Mouse (Mus musculus): ENCODE measurements at regions not wholly inside any gene's neighbourhood (a gene's known extent, or its start where the extent isn't known, plus 50 kb on each side); places are given as distances from the start of the nearest gene placed in this dataset.
A peak's percentile ranks its signal among the peaks of the same experiment; 100 is the strongest.

DNA sequence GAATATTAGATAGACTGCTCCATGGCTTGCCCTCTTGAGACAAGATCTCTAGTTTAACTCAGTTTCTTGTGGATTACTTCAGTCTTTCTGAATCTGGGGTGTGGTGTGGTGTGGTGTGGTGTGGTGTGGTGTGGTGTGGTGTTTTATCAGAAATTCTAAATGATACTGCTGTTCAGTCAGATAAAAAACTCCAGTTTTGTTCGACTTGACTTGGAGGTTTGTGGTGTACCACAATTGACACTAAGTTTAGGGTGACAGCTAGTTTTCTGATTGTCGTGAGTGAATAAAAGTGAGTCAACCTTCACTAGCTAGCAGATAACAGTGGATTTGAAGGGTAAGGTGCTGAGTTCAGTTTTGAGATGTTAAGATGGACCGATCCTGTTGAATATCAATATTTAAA lies 89.5 kb upstream of the Cdkn2b start:
- no peak for DNase-seq (ENCODE audit: inconsistent ontology term)

DNA sequence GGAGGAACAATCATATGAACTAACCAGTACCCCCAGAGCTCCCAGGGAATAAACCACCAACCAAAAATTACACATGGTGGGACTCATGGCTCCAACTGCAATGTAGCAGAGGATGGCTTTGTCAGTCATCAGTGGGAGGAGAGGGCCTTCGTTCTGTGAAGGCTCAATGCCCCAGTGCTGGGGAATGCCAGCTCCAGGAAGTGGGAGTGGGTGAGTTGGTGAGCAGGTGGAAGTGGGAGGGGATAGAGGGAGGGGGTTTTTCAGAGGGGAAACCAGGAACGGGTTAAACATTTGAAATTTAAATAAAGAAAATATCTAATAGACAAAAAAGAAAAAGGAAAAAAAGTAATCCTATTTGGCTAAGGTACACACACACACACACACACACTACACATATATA lies 88.4 kb upstream of the Cdkn2b start:
- no peak for DNase-seq (ENCODE audit: inconsistent ontology term)

DNA sequence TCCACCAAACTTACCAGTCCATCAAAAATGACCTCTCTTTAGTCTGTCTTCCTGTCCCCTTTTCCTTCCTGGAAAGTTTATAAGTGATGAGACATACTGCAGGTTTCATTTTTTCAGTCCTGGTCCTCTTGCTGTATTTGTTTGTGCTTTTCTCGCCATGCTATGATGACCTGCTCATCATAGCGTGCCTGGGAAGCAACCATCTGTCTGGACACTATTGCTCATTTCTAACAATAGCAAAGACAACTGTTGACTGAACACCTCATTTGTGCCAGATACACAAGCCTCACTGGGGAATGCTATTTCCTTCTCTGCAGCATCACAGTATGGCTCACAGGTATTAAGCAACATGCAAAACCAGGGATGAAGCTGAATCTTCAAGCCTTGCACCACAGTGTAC lies 85.2 kb upstream of the Cdkn2b start:
- no peak for DNase-seq (ENCODE audit: inconsistent ontology term)

DNA sequence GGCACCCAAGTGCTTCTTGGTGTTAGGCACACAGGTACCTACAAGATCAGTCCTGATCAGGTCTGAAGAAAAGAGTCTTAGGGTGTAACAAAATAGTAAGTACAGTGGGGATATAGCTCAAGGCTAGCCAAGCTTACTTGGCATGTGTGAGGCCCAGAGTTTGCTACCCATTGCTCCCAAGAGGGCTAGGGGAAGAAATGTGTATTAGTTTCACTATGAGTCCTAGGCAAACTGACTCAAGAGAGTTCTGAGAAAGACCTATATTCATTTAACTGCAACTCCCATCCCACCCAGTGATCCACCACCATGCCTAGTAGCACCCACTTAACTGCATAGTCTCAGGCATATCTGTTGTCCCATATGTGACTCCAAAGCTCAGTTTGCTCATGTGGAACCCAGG lies 84.5 kb upstream of the Cdkn2b start:
- DNase-seq (ENCODE audit: inconsistent ontology term) = no peak

DNA sequence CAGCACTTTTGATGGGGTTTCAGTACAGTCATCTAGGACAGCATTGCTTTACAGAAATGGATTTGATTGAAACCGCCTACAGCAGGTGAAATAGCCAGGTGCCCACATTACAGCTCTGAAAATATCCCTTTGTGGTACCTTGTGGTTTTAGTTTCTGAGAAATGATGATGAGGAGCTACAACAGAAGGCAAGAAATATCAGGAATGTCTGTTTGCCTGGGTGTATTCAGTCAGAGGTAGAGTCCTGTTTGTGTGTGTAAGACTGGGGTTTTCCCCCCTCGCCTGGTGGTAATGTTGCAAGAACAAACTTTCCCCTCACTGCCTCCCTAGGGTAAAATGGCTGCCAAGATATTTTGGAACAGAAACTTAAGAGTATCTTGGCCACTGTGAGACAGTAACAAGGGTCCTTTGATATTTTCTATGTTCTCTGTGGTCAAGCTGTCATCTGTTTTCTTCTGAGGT lies 82.4 kb upstream of the Cdkn2b start:
- no peak for DNase-seq (ENCODE audit: inconsistent ontology term)

DNA sequence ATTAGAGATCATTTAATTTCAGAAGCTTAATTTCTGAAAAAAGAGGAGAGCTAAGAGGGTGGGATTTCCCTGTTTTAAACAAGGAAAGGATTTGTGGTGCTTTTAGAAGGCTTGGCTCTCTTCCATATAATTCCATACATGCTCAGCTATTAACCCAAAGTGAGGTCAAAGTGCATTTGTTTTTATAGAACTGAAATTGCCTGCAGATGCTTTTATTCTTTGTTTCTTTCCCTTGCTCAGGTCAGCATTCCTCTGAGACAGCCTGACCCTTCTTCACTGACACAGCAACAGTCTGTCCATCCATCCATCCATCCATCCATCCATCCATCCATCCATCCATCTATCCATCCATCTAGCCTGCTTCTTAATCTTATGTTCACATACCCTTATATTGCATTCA lies 82.0 kb upstream of the Cdkn2b start:
- DNase-seq (ENCODE audit: inconsistent ontology term) = no peak

DNA sequence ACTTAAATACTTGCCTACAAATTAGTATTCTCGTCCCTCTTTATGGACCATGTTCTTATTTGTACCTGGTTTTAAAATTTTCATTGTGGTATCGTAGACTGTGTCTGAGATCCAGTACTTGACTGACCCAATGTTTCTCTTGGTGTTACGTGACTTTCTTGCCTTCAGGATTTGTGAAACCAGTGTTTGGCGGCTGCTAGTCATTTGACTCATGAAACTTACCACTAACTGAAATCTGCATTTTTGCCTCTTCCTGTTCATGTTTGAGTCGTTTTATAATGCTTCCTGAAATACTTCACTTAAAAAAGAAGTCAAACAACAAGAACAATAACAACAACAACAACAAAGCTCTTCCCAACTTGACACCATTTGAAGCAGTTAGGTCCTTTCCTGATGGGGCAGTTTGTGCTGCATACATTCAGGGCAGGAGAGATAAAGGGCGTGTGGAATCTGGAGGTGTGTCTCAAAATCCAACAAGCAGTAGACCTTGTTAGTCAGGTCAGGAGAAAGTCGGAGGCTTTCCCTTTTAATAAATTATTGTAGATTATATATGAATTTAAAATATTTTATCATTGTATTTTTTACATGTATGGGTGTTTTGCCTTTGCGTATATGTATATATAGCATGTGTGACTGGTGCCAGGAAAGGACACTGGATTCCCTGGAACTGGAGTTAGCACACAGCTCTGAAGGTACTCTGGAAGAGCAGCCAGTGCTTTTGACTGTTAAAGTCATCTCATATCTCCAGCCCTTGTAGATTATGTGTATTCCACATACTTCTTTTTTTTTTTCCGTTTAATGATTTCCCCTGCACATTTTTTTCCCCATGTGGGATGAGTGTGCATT lies 80.8 kb upstream of the Cdkn2b start:
- no peak for DNase-seq (ENCODE audit: inconsistent ontology term)

DNA sequence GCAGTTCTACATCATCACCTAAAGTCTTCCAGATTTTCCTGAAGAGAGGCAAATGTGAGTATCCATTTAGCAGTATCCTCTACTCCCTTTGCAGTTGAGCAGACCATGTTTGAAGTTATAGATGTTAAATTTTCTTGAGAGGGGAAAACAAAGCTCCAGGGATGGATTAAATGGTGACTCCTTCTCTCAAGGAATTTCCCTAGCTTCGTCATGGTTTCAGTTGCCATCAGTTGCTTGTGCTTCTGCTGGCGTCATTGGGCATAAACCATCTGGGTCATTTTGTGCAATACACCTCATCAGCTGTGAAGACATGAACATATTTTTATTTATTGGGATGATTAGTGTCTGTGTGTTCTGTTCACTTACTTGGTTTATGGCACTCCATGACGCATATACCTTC lies 72.7 kb upstream of the Cdkn2b start:
- DNase-seq (ENCODE audit: inconsistent ontology term) = no peak

DNA sequence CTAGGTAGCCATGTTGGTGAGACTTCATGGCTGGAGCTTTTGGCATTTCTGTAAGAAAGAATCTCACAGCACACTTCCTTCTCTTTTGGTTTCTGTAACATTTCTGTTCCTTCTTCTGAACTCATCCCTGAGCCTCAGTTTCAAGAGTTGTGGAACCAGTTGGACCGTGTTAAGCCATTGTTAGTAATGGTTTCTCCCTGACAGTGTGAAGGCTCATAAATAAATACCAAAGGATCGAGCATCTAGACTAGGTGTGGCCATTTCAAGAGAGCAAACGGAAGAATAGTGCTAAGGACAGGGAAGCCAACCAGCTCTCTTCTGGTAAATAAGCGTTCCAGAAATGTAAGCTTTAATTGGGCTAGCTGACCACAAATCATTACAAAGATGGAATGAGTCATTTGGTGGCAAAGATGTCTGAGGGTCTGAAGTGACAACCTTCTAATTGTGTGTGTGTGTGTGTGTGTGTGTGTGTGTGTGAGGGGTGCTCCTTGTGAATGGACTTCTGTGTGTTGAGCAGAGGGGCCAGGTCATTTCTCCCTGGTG lies 71.7 kb upstream of the Cdkn2b start:
- DNase-seq (ENCODE audit: inconsistent ontology term) = peak; percentile 88

DNA sequence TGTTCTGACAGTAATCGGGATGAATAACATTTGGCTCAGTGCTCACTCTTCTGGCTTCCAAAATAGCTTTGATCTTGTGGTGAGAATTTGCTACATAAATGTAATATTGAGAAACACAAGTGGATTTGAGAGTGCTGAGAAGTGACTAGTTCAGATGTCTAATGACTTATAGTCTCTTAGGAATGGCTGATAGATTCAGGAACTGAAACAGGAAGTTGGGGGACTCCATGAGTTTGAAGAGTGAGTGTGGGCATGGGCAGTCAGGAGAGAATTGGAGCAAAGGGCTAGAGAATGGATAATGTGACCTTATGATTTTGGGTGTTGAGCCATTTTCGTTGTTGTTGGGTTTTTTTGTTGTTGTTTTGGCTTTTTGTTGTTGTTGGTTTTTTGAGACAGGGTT lies 70.9 kb upstream of the Cdkn2b start:
- peak; percentile 69 for DNase-seq (ENCODE audit: inconsistent ontology term)

DNA sequence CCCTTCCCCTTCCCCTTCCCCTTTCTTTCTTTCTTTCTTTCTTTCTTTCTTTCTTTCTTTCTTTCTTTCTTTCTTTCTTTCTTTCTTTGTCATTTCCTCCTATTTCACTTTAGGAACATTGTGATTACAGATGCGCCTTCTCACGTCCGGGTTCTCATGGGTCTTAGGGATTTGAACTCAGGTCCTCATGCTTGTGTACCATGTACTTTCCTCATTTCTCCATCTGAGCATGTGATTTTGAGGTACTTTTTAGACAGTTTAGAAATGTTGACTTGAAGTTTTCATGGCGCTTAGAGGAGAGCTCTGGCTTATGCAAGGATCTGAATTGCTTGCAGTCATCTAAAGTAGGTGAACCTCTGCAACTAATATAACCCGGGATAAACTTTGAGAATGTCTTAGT lies 70.2 kb upstream of the Cdkn2b start:
- DNase-seq (ENCODE audit: inconsistent ontology term) = no peak

DNA sequence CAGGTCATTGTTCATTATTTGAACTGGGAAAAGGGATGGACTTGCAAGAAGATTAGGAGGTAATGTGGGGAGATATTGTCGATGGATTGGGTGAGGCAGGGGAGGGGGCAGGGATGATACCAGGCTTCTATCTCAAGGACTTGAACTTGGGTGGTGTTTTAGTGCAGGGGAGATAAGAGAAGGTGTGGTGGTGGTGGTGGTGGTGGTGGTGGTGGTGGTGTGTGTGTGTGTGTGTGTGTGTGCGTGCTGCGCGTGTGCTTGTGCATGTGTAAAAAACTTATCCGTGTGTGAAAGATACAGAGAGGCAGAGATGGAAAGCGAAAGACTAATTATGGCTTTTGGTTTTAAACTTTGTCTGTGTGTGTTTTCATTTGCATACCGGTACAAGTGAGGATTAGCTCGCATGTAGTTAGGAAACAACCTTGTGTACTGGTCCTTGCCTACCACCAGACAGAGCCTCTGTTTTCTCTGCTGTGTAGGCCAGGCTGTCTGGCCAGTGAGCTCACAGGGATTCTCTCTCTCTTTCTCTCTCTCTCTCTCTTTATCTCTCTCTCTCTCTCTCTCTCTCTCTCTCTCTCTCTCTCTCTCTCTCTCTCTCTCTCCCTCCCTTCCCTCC lies 69.6 kb upstream of the Cdkn2b start:
- no peak for DNase-seq (ENCODE audit: inconsistent ontology term)

DNA sequence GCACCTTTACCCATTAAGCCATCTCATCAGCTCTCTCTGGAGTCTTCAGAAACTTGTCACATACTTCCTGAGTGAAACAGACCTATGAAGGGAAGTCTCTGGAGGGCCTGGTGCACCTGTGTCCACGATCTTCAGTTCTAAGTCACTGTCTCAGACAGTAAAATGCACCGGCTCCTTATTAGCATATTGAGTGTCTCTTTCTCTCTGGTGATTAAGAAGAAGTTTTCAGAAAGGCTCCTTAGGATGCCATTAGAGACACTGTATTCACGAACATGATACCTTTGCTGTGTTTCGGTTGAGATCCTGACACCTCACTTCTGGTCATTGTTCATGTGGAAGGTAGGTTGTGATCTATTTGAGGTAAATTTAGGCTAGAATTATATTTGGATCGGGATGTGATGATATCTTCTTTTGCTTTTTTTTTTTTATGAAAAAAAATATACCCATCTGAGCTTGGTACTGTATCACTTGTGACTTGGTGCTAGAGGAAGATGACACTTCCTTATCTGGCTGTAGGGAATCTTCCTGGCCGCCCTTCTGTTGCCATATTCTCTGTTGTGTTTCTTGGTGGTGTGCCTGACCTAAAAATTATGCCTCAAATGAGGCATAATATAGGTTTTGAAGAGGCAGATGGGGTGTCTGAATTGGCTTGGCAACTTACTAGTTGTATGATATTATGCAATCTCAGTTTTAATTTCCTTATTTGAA lies 68.9 kb upstream of the Cdkn2b start:
- DNase-seq (ENCODE audit: inconsistent ontology term) = no peak

DNA sequence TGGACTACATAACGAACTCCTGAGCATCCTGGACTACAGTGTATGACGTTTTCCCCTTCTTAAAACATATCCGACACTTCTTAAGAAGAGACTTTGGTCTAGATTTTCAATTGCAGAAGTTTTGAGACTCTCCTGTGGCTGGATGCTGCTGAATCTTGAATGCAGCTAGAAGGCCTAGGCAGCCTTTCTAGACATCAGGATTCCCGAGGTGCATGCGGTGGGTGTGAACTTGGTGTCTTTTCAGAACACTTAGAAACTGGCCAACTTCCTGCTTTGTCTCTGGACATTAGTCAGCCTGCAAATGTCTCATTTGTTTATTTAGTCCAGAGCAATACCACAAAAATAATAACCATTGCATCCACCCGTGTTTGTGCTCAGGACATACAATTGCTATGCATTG lies 61.8 kb upstream of the Cdkn2b start:
- no peak for DNase-seq (ENCODE audit: inconsistent ontology term)

DNA sequence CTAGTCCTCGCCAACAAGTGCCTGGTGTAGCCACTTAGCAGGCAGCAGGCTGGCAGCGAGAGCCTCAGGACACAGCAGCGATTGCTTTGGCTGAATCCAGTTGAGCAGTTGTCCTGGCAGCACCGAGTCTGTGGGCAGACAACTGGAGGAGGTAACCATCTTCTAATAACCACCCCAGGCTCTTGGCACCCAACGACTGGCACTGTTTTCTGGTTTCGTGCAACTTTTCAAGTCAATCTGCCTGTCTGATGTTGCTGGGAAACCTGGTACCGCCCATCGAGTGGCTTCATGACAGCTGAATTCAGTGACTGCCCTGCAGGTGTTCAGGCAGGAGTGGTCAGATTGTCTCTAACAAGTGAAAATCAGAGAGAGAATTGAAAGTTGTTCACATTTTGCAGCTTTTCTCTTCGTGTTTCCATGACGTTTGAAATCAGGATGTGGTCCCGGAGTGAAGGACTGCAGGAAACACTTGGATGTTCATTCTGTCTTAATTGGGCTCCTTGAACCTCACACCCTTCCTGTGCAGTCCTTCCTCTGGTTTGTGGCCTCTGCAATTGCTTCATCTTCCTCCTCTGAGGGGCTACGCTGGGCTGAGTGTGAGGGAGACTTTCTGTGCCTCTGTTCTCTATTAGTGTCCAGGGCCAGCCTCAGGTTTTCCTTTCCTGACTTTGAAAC lies 58.1 kb upstream of the Cdkn2b start:
- DNase-seq (ENCODE audit: inconsistent ontology term) = no peak

DNA sequence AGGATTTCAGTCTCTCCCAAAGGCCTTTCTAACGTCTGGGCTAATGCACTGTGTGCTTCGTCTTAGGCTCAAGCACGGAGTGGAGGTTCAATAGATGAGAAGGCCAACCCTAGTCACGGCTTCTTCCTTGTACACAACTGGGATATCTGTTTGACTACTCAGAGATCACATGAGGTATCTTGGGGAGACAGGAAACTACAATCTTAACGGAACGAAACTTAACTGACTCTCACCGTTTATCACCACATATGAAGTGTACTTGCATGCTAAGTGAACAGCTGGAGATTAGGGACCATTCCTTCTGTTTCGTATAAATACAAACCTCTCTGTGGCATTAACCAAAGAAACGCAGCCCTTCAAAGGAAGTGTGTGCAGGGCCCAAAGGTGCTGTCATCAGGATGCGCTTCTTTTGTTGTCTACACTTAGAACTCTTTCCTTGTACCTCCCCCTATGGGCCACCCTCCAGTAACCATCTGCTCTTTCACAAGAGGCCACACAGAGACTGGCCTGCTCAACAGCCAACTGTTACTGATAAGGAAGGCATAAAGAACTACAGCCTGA lies 55.8 kb upstream of the Cdkn2b start:
- DNase-seq (ENCODE audit: inconsistent ontology term) = no peak

DNA sequence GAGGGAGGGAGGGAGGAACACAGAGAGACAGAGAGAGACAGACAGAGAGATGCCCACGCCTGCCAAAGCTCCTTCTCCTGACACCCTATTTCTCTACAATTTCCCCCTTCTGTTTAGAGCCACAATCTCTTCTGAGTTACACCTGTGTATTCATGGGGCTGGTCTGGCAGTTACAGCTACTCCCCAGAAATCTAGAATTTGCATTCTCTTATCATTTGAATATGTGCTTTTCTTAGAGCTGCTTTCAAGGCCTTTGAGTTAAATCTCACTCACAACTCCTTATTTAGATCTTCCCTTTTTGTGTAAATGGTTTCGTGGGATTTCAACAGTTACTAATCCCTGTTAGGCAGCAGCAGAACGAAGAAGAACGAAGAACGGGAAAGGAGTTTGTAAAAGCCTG lies 55.0 kb upstream of the Cdkn2b start:
- DNase-seq (ENCODE audit: inconsistent ontology term) = no peak

DNA sequence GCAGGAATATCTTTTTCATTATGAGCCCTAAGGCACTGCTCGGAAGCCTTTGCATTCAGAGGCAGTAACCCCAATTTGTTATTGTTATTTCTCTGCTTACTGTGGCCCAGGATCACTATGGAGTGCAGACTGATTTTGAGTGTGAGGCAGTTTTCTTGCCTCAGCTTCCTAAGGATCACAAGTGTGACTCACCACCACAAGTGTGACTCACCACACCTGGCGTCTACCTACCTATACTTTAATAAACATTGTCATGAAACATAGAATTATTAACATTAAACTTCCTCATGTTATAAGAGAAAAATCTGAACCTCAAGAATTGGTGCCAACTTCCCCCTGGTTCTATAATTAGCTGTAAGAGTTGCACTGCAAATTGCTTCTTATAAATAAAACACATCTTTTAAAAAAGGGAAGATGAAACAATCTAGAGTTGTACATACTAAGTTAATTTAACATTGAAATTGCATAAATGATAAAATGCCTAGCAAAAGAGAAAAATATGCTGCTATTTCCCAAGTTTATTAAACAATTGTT lies 52.4 kb upstream of the Cdkn2b start:
- no peak for DNase-seq (ENCODE audit: inconsistent ontology term)

DNA sequence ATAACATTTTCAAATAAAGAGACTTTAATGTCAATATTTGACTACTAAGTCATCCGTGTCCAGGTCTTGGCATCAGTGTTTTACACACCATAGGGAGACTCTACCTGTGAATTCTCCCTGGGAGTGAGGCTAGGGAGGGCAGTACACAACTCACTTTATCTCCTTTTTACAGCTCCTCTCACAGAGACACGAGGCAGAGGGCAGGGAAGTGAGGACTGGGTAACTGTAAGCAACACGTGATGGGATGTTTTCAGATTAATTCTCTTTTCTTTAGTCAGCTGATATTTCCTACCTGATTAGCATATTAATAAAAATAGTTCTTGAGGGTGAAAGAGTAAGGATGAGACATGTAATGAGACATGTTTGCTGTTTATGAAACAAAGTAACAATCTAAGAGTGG lies 51.8 kb upstream of the Cdkn2b start:
- DNase-seq (ENCODE audit: inconsistent ontology term) = no peak

DNA sequence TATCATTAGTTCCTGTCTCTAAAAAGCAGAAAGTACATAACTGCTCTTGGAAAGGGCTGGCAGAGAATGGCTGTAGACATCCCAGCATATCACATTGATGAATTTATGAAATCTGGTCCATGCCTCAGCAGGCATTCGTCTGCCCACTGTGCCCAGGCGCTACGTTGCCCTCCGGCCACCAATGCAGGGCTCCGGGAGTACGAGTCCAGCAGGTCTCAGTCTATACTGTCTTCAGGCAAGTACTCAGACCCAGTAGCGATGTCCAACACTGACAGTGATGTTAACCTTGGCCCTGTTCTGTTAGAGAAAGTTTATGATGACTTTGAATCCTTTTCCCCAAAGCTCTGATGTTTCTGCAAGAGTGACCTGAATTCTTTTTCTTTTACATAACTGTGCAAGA lies 50.5 kb upstream of the Cdkn2b start:
- DNase-seq (ENCODE audit: inconsistent ontology term) = no peak

Measured in Muller cell, postnatal 12 days (primary cell).